18 mouse cellular contexts compared by ENCODE assay signal in genomic region chr3:18665738-18666137, GRCm38 (mm10).
DNase-seq lines count a peak whose midpoint lies in the region; ATAC-seq lines count a peak whose summit lies in the region.
"Had no signal": no experiment of that assay in that cellular context is flagged by ENCODE, and none has a peak within 500 bp of the region (broad histone marks: within the 10 kb centered on the region; RNA-seq: fewer than 3 reads in every experiment).

No protein-coding gene starts in this region.

- no peaks in the 10 kb centered on the region for H3K27me3 ChIP-seq in hindbrain, embryonic 16.5 days (replicated peaks; ENCODE audit: control insufficient read depth, insufficient read depth, low read length)
- H3K27me3 ChIP-seq in hindbrain, embryonic 12.5 days: no peaks in the 10 kb centered on the region
- H3K27me3 ChIP-seq in forebrain, embryonic 15.5 days: no peaks in the 10 kb centered on the region
- H3K27me3 ChIP-seq: heart, embryonic 12.5 days; intestine, embryonic 15.5 days; liver, embryonic 13.5 days had no signal

- 9% methylated on average over 2 of the region's 2 CpGs for WGBS in hindbrain, embryonic 16.5 days
- WGBS in hindbrain, embryonic 12.5 days: 33% methylated on average over 2 of the region's 2 CpGs
- WGBS in forebrain, embryonic 15.5 days: 2% methylated on average over 2 of the region's 2 CpGs

- no peaks in the 10 kb centered on the region for H3K36me3 ChIP-seq in hindbrain, embryonic 16.5 days (ENCODE audit: control insufficient read depth, insufficient read depth, low read length)
- no peaks in the 10 kb centered on the region for H3K36me3 ChIP-seq in hindbrain, embryonic 12.5 days
- no peaks in the 10 kb centered on the region for H3K36me3 ChIP-seq in forebrain, embryonic 15.5 days
- H3K36me3 ChIP-seq: heart, embryonic 12.5 days; intestine, embryonic 15.5 days; liver, embryonic 13.5 days had no signal

- no peak overlapping the region for H3K4me3 ChIP-seq in hindbrain, embryonic 16.5 days (ENCODE audit: low read length)
- no peak overlapping the region for H3K4me3 ChIP-seq in hindbrain, embryonic 12.5 days
- no peak overlapping the region for H3K4me3 ChIP-seq in forebrain, embryonic 15.5 days
- H3K4me3 ChIP-seq: heart, embryonic 12.5 days; intestine, embryonic 15.5 days; liver, embryonic 13.5 days; myocyte had no signal

- H3K9me3 ChIP-seq in hindbrain, embryonic 16.5 days (ENCODE audit: control insufficient read depth, low read length): no peaks in the 10 kb centered on the region
- H3K9me3 ChIP-seq in hindbrain, embryonic 12.5 days (replicated peaks): no peaks in the 10 kb centered on the region
- H3K9me3 ChIP-seq in forebrain, embryonic 15.5 days: no peaks in the 10 kb centered on the region
- H3K9me3 ChIP-seq: heart, embryonic 12.5 days; intestine, embryonic 15.5 days; liver, embryonic 13.5 days had no signal

- intact Hi-C loops in left cerebral cortex, postnatal 4 days (cut with DNase I): no loop called here
- intact Hi-C loops in left cerebral cortex, postnatal 36 days (cut with DNase I): no loop called here

- no peaks in the 10 kb centered on the region for H3K4me1 ChIP-seq in hindbrain, embryonic 16.5 days (ENCODE audit: control insufficient read depth, insufficient read depth, low read depth, low read length)
- H3K4me1 ChIP-seq in hindbrain, embryonic 12.5 days: no peaks in the 10 kb centered on the region
- peaks cover 21% of the 10 kb centered on the region for H3K4me1 ChIP-seq in forebrain, embryonic 15.5 days
- H3K4me1 ChIP-seq: heart, embryonic 12.5 days; intestine, embryonic 15.5 days; liver, embryonic 13.5 days had no signal

- peak; percentile 45 for ATAC-seq in hindbrain, embryonic 16.5 days
- ATAC-seq in hindbrain, embryonic 12.5 days (ENCODE audit: low FRiP score): no peak
- peak; percentile 89 for ATAC-seq in forebrain, embryonic 15.5 days (replicated peaks)
- ATAC-seq: intestine, embryonic 15.5 days had no signal

- no peak overlapping the region for H3K27ac ChIP-seq in hindbrain, embryonic 16.5 days (ENCODE audit: low read depth, low read length)
- no peak overlapping the region for H3K27ac ChIP-seq in hindbrain, embryonic 12.5 days
- H3K27ac ChIP-seq in forebrain, embryonic 15.5 days (replicated peaks): peak overlapping the region; percentile 36; the same call in 1 of the 2 replicates
- H3K27ac ChIP-seq: intestine, embryonic 15.5 days; liver, embryonic 13.5 days had no signal

- H3K4me2 ChIP-seq in hindbrain, embryonic 16.5 days (ENCODE audit: low read length): no peak overlapping the region
- H3K4me2 ChIP-seq in hindbrain, embryonic 12.5 days (replicated peaks): no peak overlapping the region
- H3K4me2 ChIP-seq in forebrain, embryonic 15.5 days (replicated peaks): no peak overlapping the region
- H3K4me2 ChIP-seq: heart, embryonic 12.5 days; intestine, embryonic 15.5 days; liver, embryonic 13.5 days had no signal

- peak; percentile 17 for DNase-seq in left cerebral cortex, postnatal 4 days
- no peak for DNase-seq in left cerebral cortex, postnatal 36 days (ENCODE audit: low spot score in 2 of 2)
- DNase-seq in retina, embryonic 14.5 days (ENCODE audit: low spot score): peak; percentile 13
- DNase-seq in gastrocnemius, postnatal 10 days: no peak
- DNase-seq in heart, adult 9 months (ENCODE audit: low spot score in 2 of 2): no peak
- DNase-seq: B cell, adult 2 months; cerebellum, adult 11 months; cerebellum, postnatal 36 days; gastrocnemius, postnatal 14 days; heart, postnatal 36 days; layer of hippocampus, adult 9-11 months; liver, embryonic 13.5 days had no signal

- H3K9ac ChIP-seq in hindbrain, embryonic 16.5 days (ENCODE audit: low read depth, low read length): no peak overlapping the region
- no peak overlapping the region for H3K9ac ChIP-seq in hindbrain, embryonic 12.5 days
- H3K9ac ChIP-seq in forebrain, embryonic 15.5 days (replicated peaks): no peak overlapping the region
- H3K9ac ChIP-seq: heart, embryonic 12.5 days; intestine, embryonic 15.5 days; liver, embryonic 13.5 days had no signal

Comparison
In these comparisons a context has a peak if more than half of its experiments do, and no peak if none do; other contexts are left out.
1. DNase-seq: peak in left cerebral cortex, postnatal 4 days (single experiment) and retina, embryonic 14.5 days (single experiment); none in left cerebral cortex, postnatal 36 days (0 of 2), gastrocnemius, postnatal 10 days (single experiment) and heart, adult 9 months (0 of 2).